ENCODE assay signal across 27 mouse cellular contexts in genomic region chr1:187749294-187749693, GRCm38 (mm10).
DNase-seq lines count a peak whose midpoint lies in the region; ATAC-seq and TF ChIP-seq lines count a peak whose summit lies in the region.
"Had no signal": no experiment of that assay in that cellular context is flagged by ENCODE, and none has a peak within 500 bp of the region (broad histone marks: within the 10 kb centered on the region; RNA-seq: fewer than 3 reads in every experiment).

No protein-coding gene starts in this region.

- no peak for TF ChIP-seq CTCF in heart, adult 2 months (IDR thresholded peaks at IDR 0.05)

- H3K27ac ChIP-seq in heart, embryonic 12.5 days (ENCODE audit: poor library complexity, severe bottlenecking), result peak overlapping the region; percentile 35
- H3K27ac ChIP-seq in heart, adult 2 months, result no peak overlapping the region
- H3K27ac ChIP-seq: embryonic facial prominence, embryonic 12.5 days; embryonic facial prominence, embryonic 15.5 days; gastrocnemius, adult 2 months; heart, embryonic 15.5 days; hindbrain, embryonic 10.5 days; hindbrain, embryonic 13.5 days; intestine, embryonic 15.5 days had no signal

- no peak overlapping the region for H3K9ac ChIP-seq in heart, embryonic 12.5 days
- H3K9ac ChIP-seq in heart, adult 2 months (ENCODE audit: low read depth, low read length), result no peak overlapping the region
- H3K9ac ChIP-seq: embryonic facial prominence, embryonic 12.5 days; embryonic facial prominence, embryonic 15.5 days; forebrain, postnatal 0 days; heart, embryonic 15.5 days; hindbrain, embryonic 13.5 days; intestine, embryonic 15.5 days had no signal

- H3K4me3 ChIP-seq in heart, embryonic 12.5 days, result no peak overlapping the region
- no peak overlapping the region for H3K4me3 ChIP-seq in heart, adult 2 months
- H3K4me3 ChIP-seq: embryonic facial prominence, embryonic 12.5 days; embryonic facial prominence, embryonic 15.5 days; gastrocnemius, adult 2 months; heart, embryonic 15.5 days; hindbrain, embryonic 10.5 days; hindbrain, embryonic 13.5 days; intestine, embryonic 15.5 days had no signal

- peaks cover 4% of the 10 kb centered on the region for H3K36me3 ChIP-seq in heart, embryonic 12.5 days
- H3K36me3 ChIP-seq in heart, adult 2 months (ENCODE audit: control insufficient read depth, insufficient read depth, low read length), result no peaks in the 10 kb centered on the region
- H3K36me3 ChIP-seq: embryonic facial prominence, embryonic 12.5 days; embryonic facial prominence, embryonic 15.5 days; heart, embryonic 15.5 days; hindbrain, embryonic 10.5 days; hindbrain, embryonic 13.5 days; intestine, embryonic 15.5 days had no signal

- H3K4me2 ChIP-seq in heart, embryonic 12.5 days, result no peak overlapping the region
- H3K4me2 ChIP-seq: embryonic facial prominence, embryonic 12.5 days; embryonic facial prominence, embryonic 15.5 days; heart, embryonic 15.5 days; hindbrain, embryonic 13.5 days; intestine, embryonic 15.5 days had no signal

- no peak for TF ChIP-seq EP300 in heart, adult 2 months (IDR thresholded peaks at IDR 0.05; ENCODE audit: insufficient read depth, low read depth, low read length)

- peaks cover 4% of the 10 kb centered on the region; the same call in 1 of the 2 replicates for H3K9me3 ChIP-seq in heart, embryonic 12.5 days (replicated peaks)
- H3K9me3 ChIP-seq: embryonic facial prominence, embryonic 12.5 days; embryonic facial prominence, embryonic 15.5 days; heart, embryonic 15.5 days; hindbrain, embryonic 10.5 days; hindbrain, embryonic 13.5 days; intestine, embryonic 15.5 days had no signal

- peak; percentile 27 for DNase-seq in heart, adult 11 months
- no peak for DNase-seq in heart, postnatal 25 days (ENCODE audit: low spot score)
- no peak for DNase-seq in heart, adult 2 months
- peak; percentile 48 for DNase-seq in ES-CJ7 (ENCODE audit: low read depth, low spot score)
- DNase-seq in R1 (ENCODE audit: low read depth, low spot score), result peak; percentile 10
- DNase-seq in left cerebral cortex, postnatal 4 days, result no peak
- DNase-seq in gastrocnemius, postnatal 14 days, result no peak
- DNase-seq: adrenal gland, adult 2 months; adrenal gland, postnatal 14 days; cerebellum, adult 11 months; cerebellum, adult 2 months; cerebellum, adult 9-11 months; cerebellum, postnatal 25 days; forebrain, postnatal 0 days; gastrocnemius, adult 2 months; gastrocnemius, postnatal 25 days; kidney, adult 11 months; kidney, adult 8-10 months had no signal

- H3K27me3 ChIP-seq in heart, embryonic 12.5 days (replicated peaks), result no peaks in the 10 kb centered on the region
- no peaks in the 10 kb centered on the region for H3K27me3 ChIP-seq in heart, adult 2 months (ENCODE audit: control insufficient read depth, insufficient read depth, low read length)
- H3K27me3 ChIP-seq: embryonic facial prominence, embryonic 12.5 days; embryonic facial prominence, embryonic 15.5 days; heart, embryonic 15.5 days; hindbrain, embryonic 13.5 days; intestine, embryonic 15.5 days had no signal

- WGBS in heart, embryonic 12.5 days, result 63% methylated on average over 3 of the region's 3 CpGs
- 86% methylated on average over 3 of the region's 3 CpGs for WGBS in heart, adult 2 months

- no peak for TF ChIP-seq POLR2A in heart, adult 2 months (IDR thresholded peaks at IDR 0.05; ENCODE audit: insufficient read depth, low read depth, low read length)

- no peak for ATAC-seq in heart, embryonic 12.5 days (ENCODE audit: insufficient number of reproducible peaks, low FRiP score)
- ATAC-seq: forebrain, embryonic 14.5 days; forebrain, postnatal 0 days; hindbrain, embryonic 16.5 days; intestine, embryonic 15.5 days had no signal

- peaks cover 13% of the 10 kb centered on the region for H3K4me1 ChIP-seq in heart, embryonic 12.5 days (replicated peaks)
- no peaks in the 10 kb centered on the region for H3K4me1 ChIP-seq in heart, adult 2 months (ENCODE audit: control insufficient read depth, insufficient read depth, low read length)
- H3K4me1 ChIP-seq: embryonic facial prominence, embryonic 12.5 days; embryonic facial prominence, embryonic 15.5 days; hindbrain, embryonic 10.5 days; hindbrain, embryonic 13.5 days; intestine, embryonic 15.5 days had no signal

- no peaks in the 10 kb centered on the region for H3K79me2 ChIP-seq in heart, adult 2 months (replicated peaks; ENCODE audit: control insufficient read depth, insufficient read depth, low read length)

- intact Hi-C loops in heart, postnatal 25 days (cut with DNase I), result no loop called here
- intact Hi-C loops in heart, adult 2 months (cut with DNase I), result no loop called here
- intact Hi-C loops in left cerebral cortex, postnatal 4 days (cut with DNase I), result no loop called here
- intact Hi-C loops in gastrocnemius, postnatal 14 days (cut with DNase I; ENCODE audit: low total_unique reads), result no loop called here

Comparison
In these comparisons a context has a peak if more than half of its experiments do, and no peak if none do; other contexts are left out.
1. DNase-seq: peak in heart, adult 11 months (single experiment), ES-CJ7 (single experiment) and R1 (single experiment); none in heart, postnatal 25 days (single experiment), heart, adult 2 months (0 of 2), left cerebral cortex, postnatal 4 days (single experiment) and gastrocnemius, postnatal 14 days (single experiment).